Mouse (Mus musculus) myocyte (in vitro differentiated cells): ENCODE measurements around the gene Nhlh2.

Experiments used
- POLR2A ChIP-seq: IDR thresholded peaks from one replicate; pipeline ENCODE4 v1.6.1; 2011; ENCODE audit warnings: low read depth, mild to moderate bottlenecking, control low read depth, moderate library complexity; ENCODE audit not compliant: insufficient read length
- TCF12 ChIP-seq: IDR thresholded peaks from one replicate; pipeline ENCODE4 v1.6.1; 2011; ENCODE audit warnings: mild to moderate bottlenecking, control low read depth; ENCODE audit not compliant: poor library complexity, insufficient read depth, severe bottlenecking

- TF ChIP-seq POLR2A, result no peak
- no peak for TF ChIP-seq TCF12
Observed at GRCm38 (mm10) chr3:102020604-102021003, 10.7 kb downstream of the Nhlh2 start.
